Mouse (Mus musculus) urinary bladder, adult 2 months (tissue): Measurements from ENCODE around the gene Thbs2. TPM values are rescaled to one million over a fixed set of nuclear protein-coding genes. Genes with fewer than 3 reads are reported as not detected.
"Not testable (repeated sequence)": the region's sequence is repeated elsewhere in the genome, so short reads cannot be mapped to it uniquely, and the experiment has no call there.

Experiments
- DNase-seq: peaks from one replicate; pipeline ENCODE4 v3.0.0; 2022; ENCODE audit warnings: low spot score
- polyA plus RNA-seq: library from polyadenylated mRNA; depleted of rRNA; stranded (reverse); fragments of >200 nt; gene quantifications from 2 replicates; pipeline ENCODE4 v1.2.3, GENCODE M21; 2012; rRNA removed

Thbs2 gene
- polyA plus RNA-seq, 1 experiment: 107 TPM

GRCm38 (mm10) chr17:14628901-14629300 is 65.1 kb downstream of the Thbs2 start:
- no peak for DNase-seq

- DNase-seq: no peak
Observed at GRCm38 (mm10) chr17:14627828-14628338, 66.2 kb downstream of the Thbs2 start.

- DNase-seq: no peak
Observed at GRCm38 (mm10) chr17:14624433-14624832, 69.6 kb downstream of the Thbs2 start.

GRCm38 (mm10) chr17:14621006-14621405 is 73.0 kb downstream of the Thbs2 start:
- not testable (repeated sequence) for DNase-seq

- no peak for DNase-seq
Observed at GRCm38 (mm10) chr17:14620037-14620436, 74.0 kb downstream of the Thbs2 start.

GRCm38 (mm10) chr17:14619038-14619437 is 75.0 kb downstream of the Thbs2 start:
- DNase-seq: no peak

Other genes starting within 250 kb of the Thbs2 start
- 4.4 and 5.9 TPM in 2 replicates for gene Wdr27, start 248.9 kb upstream of the Thbs2 start, polyA plus RNA-seq
- gene 1600012H06Rik, start 248.9 kb upstream of the Thbs2 start, polyA plus RNA-seq: 40.8 and 55.5 TPM in 2 replicates